Mouse (Mus musculus) erythroblast, adult 5-6 weeks (primary cell): ENCODE results near the gene Akap1. TPM values are rescaled to one million over a fixed set of nuclear protein-coding genes. Genes with fewer than 3 reads are reported as not detected.
A peak's percentile ranks its signal among the peaks of the same experiment; 100 is the strongest.

ENCODE experiments used
- ATAC-seq: replicated peaks from 2 replicates; pipeline ENCODE4 v1.8.0; 2016; ENCODE audit warnings: moderate number of reproducible peaks, mild to moderate bottlenecking, moderate TSS enrichment, inconsistent platforms; ENCODE audit not compliant: poor library complexity, low FRiP score, severe bottlenecking
- total RNA-seq, 2 experiments: library from RNA; stranded (forward) in 1 of 2; stranded (reverse) in 1 of 2; fragments of 150-400 nt in 1 of 2; fragments of 200-764, 138-1000 nt in 1 of 2; gene quantifications; 2 replicates each; pipeline versions ENCODE4 v1.2.3 to v1.2.4; 2015 to 2017; ENCODE audit warnings: low replicate concordance in 2 of 2

The Akap1 gene
- total RNA-seq, 2 experiments from 2014 or later = 3.7 TPM

GRCm38 (mm10) chr11:88888996-88889395, 24.6 kb upstream of the Akap1 start:
- ATAC-seq = no peak

- no peak for ATAC-seq
Observed at GRCm38 (mm10) chr11:88884376-88885065, 20.1 kb upstream of the Akap1 start.

GRCm38 (mm10) chr11:88878011-88878410, 13.6 kb upstream of the Akap1 start:
- no peak for ATAC-seq

- ATAC-seq = no peak
Observed at GRCm38 (mm10) chr11:88873667-88874030, 9.3 kb upstream of the Akap1 start.

GRCm38 (mm10) chr11:88873027-88873666, 8.8 kb upstream of the Akap1 start:
- no peak for ATAC-seq

GRCm38 (mm10) chr11:88869443-88869842, 5.1 kb upstream of the Akap1 start:
- no peak for ATAC-seq

- 0 out of 2 replicates have a peak, but pooled peaks have one; percentile 22 for ATAC-seq
Observed at GRCm38 (mm10) chr11:88863904-88864457, 405 bp downstream of the Akap1 start.

- no peak for ATAC-seq
Observed at GRCm38 (mm10) chr11:88863071-88863903, 1.1 kb downstream of the Akap1 start.

- no peak for ATAC-seq
Observed at GRCm38 (mm10) chr11:88862355-88862754, 2.0 kb downstream of the Akap1 start.

GRCm38 (mm10) chr11:88861060-88861459, 3.3 kb downstream of the Akap1 start:
- ATAC-seq = no peak

- ATAC-seq = no peak
Observed at GRCm38 (mm10) chr11:88860641-88861040, 3.7 kb downstream of the Akap1 start.

GRCm38 (mm10) chr11:88857311-88858005, 6.9 kb downstream of the Akap1 start:
- ATAC-seq = no peak

GRCm38 (mm10) chr11:88856383-88856782, 8.0 kb downstream of the Akap1 start:
- no peak for ATAC-seq

GRCm38 (mm10) chr11:88855795-88856194, 8.6 kb downstream of the Akap1 start:
- ATAC-seq = no peak

GRCm38 (mm10) chr11:88853588-88853987, 10.8 kb downstream of the Akap1 start:
- ATAC-seq = no peak

- ATAC-seq = no peak
Observed at GRCm38 (mm10) chr11:88852806-88853205, 11.6 kb downstream of the Akap1 start.

GRCm38 (mm10) chr11:88851049-88851825, 13.1 kb downstream of the Akap1 start:
- ATAC-seq = no peak; the same call in 1 of the 2 replicates

GRCm38 (mm10) chr11:88849732-88850131, 14.7 kb downstream of the Akap1 start:
- no peak for ATAC-seq

- ATAC-seq = no peak
Observed at GRCm38 (mm10) chr11:88849284-88849683, 15.1 kb downstream of the Akap1 start.
